Mouse (Mus musculus): Measurements from ENCODE around the gene Klhl20. TPM values are rescaled to one million over a fixed set of nuclear protein-coding genes. Genes with fewer than 3 reads are reported as not detected.

The Klhl20 gene
- polyA plus RNA-seq (2015; fragmentation: Nextera tagmentation; extraction: Ambion mirVana) = 3.6 and 3.9 TPM in 2 replicates

- Histone ChIP-seq H3K4me1 (ENCODE audit: insufficient read depth) (peaks cover 11% of the 10 kb centered on the region), H3K4me2 (ENCODE audit: low read depth, low read length) (peak within 1 kb of the TSS; percentile 90), H3K27ac (ENCODE audit: low read depth) (peak within 1 kb of the TSS; percentile 86), H3K4me3 (ENCODE audit: low read depth, low read length) (peak within 1 kb of the TSS; percentile 82), H3K9ac (replicated peaks) (peak within 1 kb of the TSS; percentile 85), H3K27me3 (ENCODE audit: insufficient read depth, low read length) (no peaks in the 10 kb centered on the region), H3K36me3 (replicated peaks; ENCODE audit: insufficient read depth, low read length) (no peaks in the 10 kb centered on the region), H3K9me3 (ENCODE audit: low read length) (no peaks in the 10 kb centered on the region)
- TF ChIP-seq EP300 (IDR thresholded peaks at IDR 0.05; ENCODE audit: low read depth) (peak; percentile 65), CTCF (IDR thresholded peaks at IDR 0.05; ENCODE audit: low read depth) (0 out of 2 replicates have a peak, but pooled peaks have one; percentile 12)
- ATAC-seq (peak; percentile 98), DNase-seq (peak; percentile 95)
- under 1% methylated on average over 41 of the region's 41 CpGs for WGBS (ENCODE audit: insufficient replicate concordance)
Measured at GRCm38 (mm10) chr1:161130726-161131664, at the start of gene Klhl20. Gene Klhl20, minus strand, starts transcription at chr1:161131511.

GRCm38 (mm10) chr1:161180674-161181073, 49.4 kb upstream of the Klhl20 start:
- Histone ChIP-seq H3K4me2 (ENCODE audit: low read depth, low read length) (no peak overlapping the region), H3K36me3 (replicated peaks; ENCODE audit: insufficient read depth, low read length) (no peaks in the 10 kb centered on the region), H3K27me3 (ENCODE audit: insufficient read depth, low read length) (no peaks in the 10 kb centered on the region), H3K27ac (ENCODE audit: low read depth) (no peak overlapping the region), H3K4me1 (ENCODE audit: insufficient read depth) (no peaks in the 10 kb centered on the region), H3K9ac (replicated peaks) (no peak overlapping the region), H3K9me3 (ENCODE audit: low read length) (no peaks in the 10 kb centered on the region), H3K4me3 (ENCODE audit: low read depth, low read length) (no peak overlapping the region)
- DNase-seq (peak; percentile 83), ATAC-seq (no peak)
- 52% methylated on average over 8 of the region's 8 CpGs for WGBS (ENCODE audit: insufficient replicate concordance)
- TF ChIP-seq CTCF (IDR thresholded peaks at IDR 0.05; ENCODE audit: low read depth) (peak; percentile 86), EP300 (IDR thresholded peaks at IDR 0.05; ENCODE audit: low read depth) (no peak)

GRCm38 (mm10) chr1:161170651-161171050, 39.3 kb upstream of the Klhl20 start:
- peak overlapping the region; percentile 58 for H3K4me3 ChIP-seq (ENCODE audit: low read depth, low read length)
- H3K4me2 ChIP-seq (ENCODE audit: low read depth, low read length) = peak overlapping the region; percentile 83
- no peak for TF ChIP-seq EP300 (IDR thresholded peaks at IDR 0.05; ENCODE audit: low read depth)
- TF ChIP-seq CTCF (IDR thresholded peaks at IDR 0.05; ENCODE audit: low read depth) = peak; percentile 87
- H3K9ac ChIP-seq (replicated peaks) = peak overlapping the region; percentile 61
- H3K9me3 ChIP-seq (ENCODE audit: low read length) = no peaks in the 10 kb centered on the region
- WGBS (ENCODE audit: insufficient replicate concordance) = 2% methylated on average over 40 of the region's 40 CpGs
- ATAC-seq = peak; percentile 96
- no peak overlapping the region for H3K27ac ChIP-seq (ENCODE audit: low read depth)
- H3K36me3 ChIP-seq (replicated peaks; ENCODE audit: insufficient read depth, low read length) = no peaks in the 10 kb centered on the region
- H3K4me1 ChIP-seq (ENCODE audit: insufficient read depth) = no peaks in the 10 kb centered on the region
- DNase-seq = peak; percentile 85
- H3K27me3 ChIP-seq (ENCODE audit: insufficient read depth, low read length) = peaks cover 17% of the 10 kb centered on the region; the same call in 1 of the 2 replicates

- no peak overlapping the region for H3K27ac ChIP-seq (ENCODE audit: low read depth)
- H3K27me3 ChIP-seq (ENCODE audit: insufficient read depth, low read length) = no peaks in the 10 kb centered on the region
- H3K4me3 ChIP-seq (ENCODE audit: low read depth, low read length) = no peak overlapping the region
- H3K4me1 ChIP-seq (ENCODE audit: insufficient read depth) = no peaks in the 10 kb centered on the region
- no peak overlapping the region for H3K4me2 ChIP-seq (ENCODE audit: low read depth, low read length)
- 35% methylated on average over 4 of the region's 4 CpGs for WGBS (ENCODE audit: insufficient replicate concordance)
- no peak overlapping the region for H3K9ac ChIP-seq (replicated peaks)
- no peaks in the 10 kb centered on the region for H3K9me3 ChIP-seq (ENCODE audit: low read length)
- ATAC-seq = no peak
- TF ChIP-seq CTCF (IDR thresholded peaks at IDR 0.05; ENCODE audit: low read depth) (no peak), EP300 (IDR thresholded peaks at IDR 0.05; ENCODE audit: low read depth) (no peak)
- no peak for DNase-seq
- H3K36me3 ChIP-seq (replicated peaks; ENCODE audit: insufficient read depth, low read length) = no peaks in the 10 kb centered on the region
Measured at GRCm38 (mm10) chr1:161160266-161160665, 29.0 kb upstream of the Klhl20 start.

GRCm38 (mm10) chr1:161159214-161159613, 27.9 kb upstream of the Klhl20 start, which contains the start of gene Tex50:
Gene Tex50, minus strand, starts transcription at chr1:161159314.
- Histone ChIP-seq H3K4me3 (ENCODE audit: low read depth, low read length) (no peak within 1 kb of the TSS), H3K4me1 (ENCODE audit: insufficient read depth) (no peaks in the 10 kb centered on the region), H3K27me3 (ENCODE audit: insufficient read depth, low read length) (no peaks in the 10 kb centered on the region), H3K4me2 (ENCODE audit: low read depth, low read length) (no peak within 1 kb of the TSS), H3K27ac (ENCODE audit: low read depth) (no peak within 1 kb of the TSS), H3K36me3 (replicated peaks; ENCODE audit: insufficient read depth, low read length) (no peaks in the 10 kb centered on the region), H3K9ac (replicated peaks) (no peak within 1 kb of the TSS), H3K9me3 (ENCODE audit: low read length) (no peaks in the 10 kb centered on the region)
- DNase-seq = no peak
- WGBS (ENCODE audit: insufficient replicate concordance) = 74% methylated on average over 3 of the region's 3 CpGs
- ATAC-seq = no peak
- TF ChIP-seq EP300 (IDR thresholded peaks at IDR 0.05; ENCODE audit: low read depth) (no peak), CTCF (IDR thresholded peaks at IDR 0.05; ENCODE audit: low read depth) (no peak)

- Histone ChIP-seq H3K9me3 (ENCODE audit: low read length) (no peaks in the 10 kb centered on the region), H3K9ac (replicated peaks) (no peak overlapping the region), H3K4me1 (ENCODE audit: insufficient read depth) (no peaks in the 10 kb centered on the region), H3K27me3 (ENCODE audit: insufficient read depth, low read length) (no peaks in the 10 kb centered on the region), H3K4me3 (ENCODE audit: low read depth, low read length) (no peak overlapping the region), H3K27ac (ENCODE audit: low read depth) (no peak overlapping the region), H3K36me3 (replicated peaks; ENCODE audit: insufficient read depth, low read length) (no peaks in the 10 kb centered on the region), H3K4me2 (ENCODE audit: low read depth, low read length) (no peak overlapping the region)
- no peak for ATAC-seq
- TF ChIP-seq EP300 (IDR thresholded peaks at IDR 0.05; ENCODE audit: low read depth) = no peak
- no peak for TF ChIP-seq CTCF (IDR thresholded peaks at IDR 0.05; ENCODE audit: low read depth)
- 67% methylated on average over 10 of the region's 10 CpGs for WGBS (ENCODE audit: insufficient replicate concordance)
- DNase-seq = no peak
Measured at GRCm38 (mm10) chr1:161156546-161156945, 25.2 kb upstream of the Klhl20 start.

All from liver, postnatal 0 days (tissue).